Mouse (Mus musculus): ENCODE results near the gene Abca8b. TPM values are rescaled to one million over a fixed set of nuclear protein-coding genes. Genes with fewer than 3 reads are reported as not detected.
"Not testable (repeated sequence)": the region's sequence is repeated elsewhere in the genome, so short reads cannot be mapped to it uniquely, and the experiment has no call there.

Abca8b gene
- polyA plus RNA-seq, 1 experiment from 2014 or later = 0.26 TPM

- Histone ChIP-seq H3K36me3 (ENCODE audit: control insufficient read depth, insufficient read depth) (no peaks in the 10 kb centered on the region), H3K27me3 (replicated peaks; ENCODE audit: control insufficient read depth, insufficient read depth, low read length) (no peaks in the 10 kb centered on the region), H3K9ac (ENCODE audit: low read depth, low read length) (no peak overlapping the region), H3K4me1 (replicated peaks; ENCODE audit: control insufficient read depth, insufficient read depth, low read length) (no peaks in the 10 kb centered on the region), H3K4me2 (replicated peaks; ENCODE audit: low read depth) (no peak overlapping the region), H3K27ac (ENCODE audit: low read depth, low read length) (no peak overlapping the region), H3K4me3 (ENCODE audit: low read depth, low read length) (no peak overlapping the region), H3K9me3 (ENCODE audit: control insufficient read depth) (no peaks in the 10 kb centered on the region)
- 72% methylated on average over 3 of the region's 3 CpGs for WGBS
- no peak for ATAC-seq
- no peak for TF ChIP-seq CTCF (IDR thresholded peaks at IDR 0.05; ENCODE audit: low read depth)
These were observed 73.4 kb downstream of the Abca8b start for GRCm38 (mm10) chr11:109922236-109922635.

DNA sequence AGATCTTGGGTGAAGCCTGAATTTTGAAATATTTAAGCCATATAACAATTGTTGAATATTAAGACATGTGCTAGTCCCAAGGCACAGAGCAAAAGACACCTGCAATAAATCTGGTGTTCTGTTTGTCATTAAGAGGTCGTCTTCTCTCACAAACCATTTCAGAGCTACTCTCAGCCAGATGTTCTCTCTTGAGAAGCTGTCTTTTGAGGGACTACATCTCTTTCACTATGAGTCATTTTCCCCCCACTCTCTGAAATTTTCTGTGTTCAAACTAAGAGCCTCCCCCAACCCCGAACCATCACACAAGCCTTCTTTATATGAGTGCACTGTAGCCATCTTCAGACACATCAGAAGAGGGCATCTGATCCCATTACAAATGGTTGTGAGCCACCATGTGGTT lies 76.2 kb downstream of the Abca8b start:
- ATAC-seq = no peak
- no peak overlapping the region for H3K4me3 ChIP-seq (ENCODE audit: low read depth, low read length)
- H3K9ac ChIP-seq (ENCODE audit: low read depth, low read length) = no peak overlapping the region
- H3K4me1 ChIP-seq (replicated peaks; ENCODE audit: control insufficient read depth, insufficient read depth, low read length) = no peaks in the 10 kb centered on the region
- TF ChIP-seq CTCF (IDR thresholded peaks at IDR 0.05; ENCODE audit: low read depth) = no peak
- no peak overlapping the region for H3K4me2 ChIP-seq (replicated peaks; ENCODE audit: low read depth)
- no peaks in the 10 kb centered on the region for H3K36me3 ChIP-seq (ENCODE audit: control insufficient read depth, insufficient read depth)
- no peaks in the 10 kb centered on the region for H3K9me3 ChIP-seq (ENCODE audit: control insufficient read depth)
- no peak overlapping the region for H3K27ac ChIP-seq (ENCODE audit: low read depth, low read length)
- WGBS = 67% methylated on average over 2 of the region's 2 CpGs
- H3K27me3 ChIP-seq (replicated peaks; ENCODE audit: control insufficient read depth, insufficient read depth, low read length) = no peaks in the 10 kb centered on the region

DNA sequence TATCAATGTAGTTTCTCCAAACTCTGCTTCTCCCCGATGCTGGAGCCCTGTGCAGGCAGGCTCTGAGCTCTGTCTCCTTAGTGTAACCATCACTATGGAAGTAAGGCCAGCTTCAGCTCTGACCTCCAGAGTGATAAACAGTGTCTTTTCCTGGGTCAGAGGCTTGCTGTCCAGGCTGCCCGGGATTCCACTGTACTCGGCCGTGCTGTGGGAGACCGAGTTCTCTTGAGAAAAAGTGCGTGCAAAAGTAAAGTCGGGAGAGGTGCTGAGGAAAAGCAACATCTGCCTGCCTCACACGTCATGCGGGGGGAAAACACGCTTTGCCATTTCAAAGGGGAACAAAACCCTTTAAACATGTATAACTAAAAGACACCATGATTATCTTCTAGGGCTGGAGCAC lies 79.0 kb downstream of the Abca8b start:
- no peak overlapping the region for H3K4me3 ChIP-seq (ENCODE audit: low read depth, low read length)
- no peak overlapping the region for H3K27ac ChIP-seq (ENCODE audit: low read depth, low read length)
- H3K9ac ChIP-seq (ENCODE audit: low read depth, low read length) = no peak overlapping the region
- H3K4me2 ChIP-seq (replicated peaks; ENCODE audit: low read depth) = no peak overlapping the region
- H3K4me1 ChIP-seq (replicated peaks; ENCODE audit: control insufficient read depth, insufficient read depth, low read length) = no peaks in the 10 kb centered on the region
- 81% methylated on average over 10 of the region's 10 CpGs for WGBS
- no peaks in the 10 kb centered on the region for H3K27me3 ChIP-seq (replicated peaks; ENCODE audit: control insufficient read depth, insufficient read depth, low read length)
- no peak for ATAC-seq
- no peak for TF ChIP-seq CTCF (IDR thresholded peaks at IDR 0.05; ENCODE audit: low read depth)
- H3K36me3 ChIP-seq (ENCODE audit: control insufficient read depth, insufficient read depth) = no peaks in the 10 kb centered on the region
- H3K9me3 ChIP-seq (ENCODE audit: control insufficient read depth) = no peaks in the 10 kb centered on the region

DNA sequence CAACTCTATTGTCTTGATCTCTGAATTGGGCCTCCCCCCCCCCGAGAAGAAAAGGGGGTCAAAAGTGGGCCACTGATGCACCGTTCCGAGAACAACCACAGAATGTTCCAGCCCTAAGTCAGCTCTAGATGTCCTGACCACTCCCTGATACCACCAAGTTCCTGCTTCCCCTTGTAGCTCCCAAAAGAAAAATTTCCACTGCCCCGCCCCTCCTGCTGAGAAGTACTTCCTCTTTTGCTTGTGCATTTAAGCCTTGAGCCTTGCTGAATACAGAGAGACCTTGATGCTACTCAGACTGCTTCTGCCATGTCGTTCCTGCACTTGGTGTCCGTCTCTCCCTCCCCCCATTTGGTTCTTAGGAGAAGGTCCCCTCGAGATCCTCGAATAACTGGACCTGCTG lies 82.5 kb downstream of the Abca8b start:
- not testable (repeated sequence) for H3K4me2 ChIP-seq (replicated peaks; ENCODE audit: low read depth); H3K9me3 ChIP-seq (ENCODE audit: control insufficient read depth); H3K4me1 ChIP-seq (replicated peaks; ENCODE audit: control insufficient read depth, insufficient read depth, low read length); H3K4me3 ChIP-seq (ENCODE audit: low read depth, low read length); H3K36me3 ChIP-seq (ENCODE audit: control insufficient read depth, insufficient read depth); H3K9ac ChIP-seq (ENCODE audit: low read depth, low read length); ATAC-seq; H3K27ac ChIP-seq (ENCODE audit: low read depth, low read length); H3K27me3 ChIP-seq (replicated peaks; ENCODE audit: control insufficient read depth, insufficient read depth, low read length)
- WGBS = 94% methylated on average over 8 of the region's 8 CpGs

DNA sequence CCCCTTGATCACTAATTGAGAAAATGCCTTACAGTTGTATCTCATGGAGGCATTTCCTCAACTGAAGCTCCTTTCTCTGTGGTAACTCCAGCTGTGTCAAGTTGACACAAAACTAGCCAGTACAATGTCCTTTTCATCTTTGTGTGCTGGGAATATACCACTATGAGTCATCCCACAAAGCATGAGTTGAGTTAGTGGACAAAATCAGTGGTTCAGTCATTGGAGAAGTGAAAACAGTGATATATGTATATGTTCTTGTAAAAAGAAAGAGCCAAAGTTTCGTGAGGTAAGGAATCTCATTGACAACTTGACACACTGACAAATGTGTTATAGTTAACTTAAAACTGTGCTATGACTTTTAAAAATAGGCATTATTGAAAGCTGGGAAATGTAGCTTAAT lies 83.5 kb downstream of the Abca8b start:
- not testable (repeated sequence) for H3K9ac ChIP-seq (ENCODE audit: low read depth, low read length); H3K27me3 ChIP-seq (replicated peaks; ENCODE audit: control insufficient read depth, insufficient read depth, low read length); H3K36me3 ChIP-seq (ENCODE audit: control insufficient read depth, insufficient read depth); H3K9me3 ChIP-seq (ENCODE audit: control insufficient read depth); H3K27ac ChIP-seq (ENCODE audit: low read depth, low read length); H3K4me2 ChIP-seq (replicated peaks; ENCODE audit: low read depth); ATAC-seq; H3K4me1 ChIP-seq (replicated peaks; ENCODE audit: control insufficient read depth, insufficient read depth, low read length); H3K4me3 ChIP-seq (ENCODE audit: low read depth, low read length)
- 87% methylated on average over 1 of the region's 1 CpGs for WGBS

DNA sequence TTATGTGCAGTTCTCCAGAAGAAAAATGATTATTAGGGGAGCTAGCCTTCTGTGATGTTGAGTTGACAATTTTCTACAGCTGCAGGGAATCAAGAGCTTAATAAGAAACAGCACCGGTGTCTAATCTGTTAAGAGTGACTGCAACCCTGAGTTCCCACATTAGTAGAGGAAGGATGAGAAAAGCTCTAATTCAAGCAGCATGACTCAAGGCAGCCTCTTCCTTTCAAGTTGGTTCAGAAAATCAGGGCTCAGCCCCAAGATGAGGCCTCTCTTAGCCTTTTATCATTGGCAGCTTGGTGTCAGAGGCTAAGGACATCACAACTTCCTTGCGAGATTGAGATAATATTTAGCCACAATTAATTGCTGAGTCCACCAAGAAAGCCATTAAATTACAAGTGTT lies 85.8 kb downstream of the Abca8b start:
- Histone ChIP-seq H3K4me2 (replicated peaks; ENCODE audit: low read depth) (no peak overlapping the region), H3K27me3 (replicated peaks; ENCODE audit: control insufficient read depth, insufficient read depth, low read length) (no peaks in the 10 kb centered on the region), H3K9ac (ENCODE audit: low read depth, low read length) (no peak overlapping the region), H3K4me3 (ENCODE audit: low read depth, low read length) (no peak overlapping the region), H3K4me1 (replicated peaks; ENCODE audit: control insufficient read depth, insufficient read depth, low read length) (no peaks in the 10 kb centered on the region), H3K36me3 (ENCODE audit: control insufficient read depth, insufficient read depth) (no peaks in the 10 kb centered on the region), H3K9me3 (ENCODE audit: control insufficient read depth) (no peaks in the 10 kb centered on the region), H3K27ac (ENCODE audit: low read depth, low read length) (no peak overlapping the region)
- 36% methylated on average over 2 of the region's 2 CpGs for WGBS
- TF ChIP-seq CTCF (IDR thresholded peaks at IDR 0.05; ENCODE audit: low read depth) = no peak
- ATAC-seq = no peak
